Mouse (Mus musculus): ENCODE measurements at regions not wholly inside any gene's neighbourhood (a gene's known extent, or its start where the extent isn't known, plus 50 kb on each side); places are given as distances from the start of the nearest gene placed in this dataset.

DNA sequence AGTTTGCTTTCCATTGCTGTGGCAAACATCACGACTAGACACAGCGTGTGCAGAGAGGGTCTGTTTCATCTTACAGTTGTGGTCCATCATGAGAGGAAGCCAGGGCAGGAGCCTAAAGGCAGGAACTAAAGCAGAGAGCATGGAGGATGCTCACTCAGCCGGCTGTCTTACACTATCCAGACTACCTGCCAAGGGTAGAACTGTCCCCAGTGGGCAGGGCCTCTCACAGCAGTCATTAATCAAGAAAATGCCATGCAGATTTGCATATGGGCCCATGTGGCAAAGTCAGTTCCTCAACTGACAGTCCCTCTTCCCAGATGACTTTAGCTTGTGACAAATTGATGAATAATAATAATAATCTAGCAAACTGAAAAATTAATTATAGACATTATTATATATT, 192.6 kb downstream of the Sp3 start:
- Histone ChIP-seq H3K9ac (replicated peaks) (no peak overlapping the region), H3K27me3 (no peaks in the 10 kb centered on the region), H3K27ac (no peak overlapping the region), H3K4me2 (no peak overlapping the region), H3K36me3 (no peaks in the 10 kb centered on the region), H3K4me3 (replicated peaks) (no peak overlapping the region), H3K4me1 (replicated peaks) (peaks cover 18% of the 10 kb centered on the region), H3K9me3 (no peaks in the 10 kb centered on the region)
- no peak for ATAC-seq (ENCODE audit: insufficient number of reproducible peaks, insufficient read depth, low FRiP score, low TSS enrichment, low read depth)
- 71% methylated on average over 3 of the region's 3 CpGs for WGBS

DNA sequence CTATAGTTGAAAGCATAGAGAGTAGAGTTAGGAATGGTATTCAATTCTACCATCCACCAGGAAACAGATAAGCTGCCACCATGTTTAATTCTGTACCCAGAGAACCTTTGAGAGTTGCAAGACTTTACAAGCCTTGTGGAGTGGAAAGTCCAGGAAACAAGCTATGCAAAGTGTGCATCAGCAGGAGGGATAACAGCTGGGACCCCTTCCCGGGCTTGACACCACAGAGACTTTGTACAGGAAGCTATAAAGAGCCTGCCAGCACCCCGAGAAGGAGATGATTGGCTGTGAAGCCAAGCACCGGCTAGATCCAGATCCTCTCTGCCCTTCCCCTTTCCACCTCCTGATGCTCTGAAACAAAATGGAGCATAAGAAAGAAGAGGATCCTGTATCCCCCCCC, 188.8 kb downstream of the Sp3 start:
- no peak overlapping the region for H3K4me3 ChIP-seq (replicated peaks)
- no peak overlapping the region for H3K4me2 ChIP-seq
- ATAC-seq (ENCODE audit: insufficient number of reproducible peaks, insufficient read depth, low FRiP score, low TSS enrichment, low read depth), result no peak
- no peaks in the 10 kb centered on the region for H3K9me3 ChIP-seq
- no peak overlapping the region for H3K27ac ChIP-seq
- WGBS, result 39% methylated on average over 3 of the region's 3 CpGs
- no peaks in the 10 kb centered on the region for H3K27me3 ChIP-seq
- H3K4me1 ChIP-seq (replicated peaks), result peaks cover 27% of the 10 kb centered on the region
- no peak overlapping the region for H3K9ac ChIP-seq (replicated peaks)
- H3K36me3 ChIP-seq, result no peaks in the 10 kb centered on the region

DNA sequence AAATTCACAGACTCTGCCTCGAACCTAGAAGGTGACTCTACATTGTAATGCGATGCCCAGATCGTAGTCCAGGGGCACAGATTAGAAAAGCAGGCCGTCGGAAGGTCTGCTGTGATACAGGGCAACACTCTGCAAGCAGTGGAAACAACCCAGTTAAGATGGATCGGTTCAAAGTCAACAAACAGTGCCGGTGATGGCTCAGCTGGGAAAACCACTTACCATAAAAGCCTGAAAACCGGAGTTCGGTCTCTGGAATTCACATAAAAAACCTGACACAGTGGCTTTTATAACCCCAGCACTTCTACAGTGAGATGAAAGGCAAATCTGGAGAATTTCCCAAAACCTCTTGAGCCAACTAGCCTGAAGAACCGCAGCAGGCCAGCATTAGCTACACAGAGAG, 186.8 kb downstream of the Sp3 start:
- peaks cover 27% of the 10 kb centered on the region for H3K4me1 ChIP-seq (replicated peaks)
- H3K9ac ChIP-seq (replicated peaks), result no peak overlapping the region
- WGBS, result 19% methylated on average over 10 of the region's 10 CpGs
- 0 out of 2 replicates have a peak overlapping the region, but pooled peaks have one; percentile 5 for H3K4me2 ChIP-seq
- peak overlapping the region; percentile 57 for H3K27ac ChIP-seq
- H3K9me3 ChIP-seq, result no peaks in the 10 kb centered on the region
- no peaks in the 10 kb centered on the region for H3K36me3 ChIP-seq
- H3K27me3 ChIP-seq, result no peaks in the 10 kb centered on the region
- no peak overlapping the region for H3K4me3 ChIP-seq (replicated peaks)
- peak; percentile 78; the same call in 1 of the 2 replicates for ATAC-seq (ENCODE audit: insufficient number of reproducible peaks, insufficient read depth, low FRiP score, low TSS enrichment, low read depth)

GRCm38 (mm10) chr2:72794501-72794900, 185.7 kb downstream of the Sp3 start:
- H3K27me3 ChIP-seq, result no peaks in the 10 kb centered on the region
- peaks cover 27% of the 10 kb centered on the region for H3K4me1 ChIP-seq (replicated peaks)
- no peak overlapping the region for H3K4me3 ChIP-seq (replicated peaks)
- no peak overlapping the region for H3K4me2 ChIP-seq
- no peak overlapping the region for H3K9ac ChIP-seq (replicated peaks)
- H3K9me3 ChIP-seq, result no peaks in the 10 kb centered on the region
- H3K36me3 ChIP-seq, result no peaks in the 10 kb centered on the region
- no peak overlapping the region for H3K27ac ChIP-seq
- 68% methylated on average over 4 of the region's 4 CpGs for WGBS
- no peak for ATAC-seq (ENCODE audit: insufficient number of reproducible peaks, insufficient read depth, low FRiP score, low TSS enrichment, low read depth)

DNA sequence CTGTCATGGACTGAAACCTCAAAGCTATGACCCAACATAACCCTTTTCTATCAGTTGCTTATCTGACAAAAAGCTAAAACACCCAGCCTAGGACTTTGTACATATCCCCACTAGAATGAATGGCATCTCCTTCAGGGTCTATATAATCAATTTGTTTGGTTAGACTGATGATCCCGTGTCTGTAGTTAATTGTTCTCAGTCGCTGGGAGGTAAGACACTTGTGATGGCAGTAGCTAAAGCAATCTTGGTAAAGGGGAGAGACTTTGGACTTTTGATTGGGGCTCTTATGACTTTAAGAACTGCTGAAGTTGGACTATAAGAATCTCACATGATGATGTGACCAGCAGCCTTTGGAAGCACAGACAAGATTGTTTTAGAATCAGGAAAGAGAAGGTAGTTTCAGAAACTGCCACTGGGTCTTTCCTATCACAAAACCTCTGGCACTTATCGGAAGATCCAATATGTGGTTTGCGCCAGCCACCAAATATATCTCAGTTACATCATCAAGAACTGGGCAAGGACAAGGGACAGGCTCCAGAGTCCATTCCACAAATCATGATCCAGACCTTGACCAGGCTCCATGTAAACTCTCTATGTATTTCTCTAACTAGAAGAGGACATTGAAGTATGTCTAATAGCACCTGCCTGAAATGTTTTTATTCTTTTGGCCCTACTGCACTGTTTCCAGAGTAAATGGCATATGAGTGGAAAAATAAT, 183.1 kb downstream of the Sp3 start:
- H3K4me1 ChIP-seq (replicated peaks), result peaks cover 22% of the 10 kb centered on the region
- H3K27me3 ChIP-seq, result no peaks in the 10 kb centered on the region
- H3K27ac ChIP-seq, result no peak overlapping the region
- H3K9me3 ChIP-seq, result peaks cover 3% of the 10 kb centered on the region; the same call in 1 of the 2 replicates
- no peak for ATAC-seq (ENCODE audit: insufficient number of reproducible peaks, insufficient read depth, low FRiP score, low TSS enrichment, low read depth)
- WGBS, result 85% methylated on average over 4 of the region's 4 CpGs
- no peak overlapping the region for H3K4me2 ChIP-seq
- H3K36me3 ChIP-seq, result no peaks in the 10 kb centered on the region
- no peak overlapping the region for H3K4me3 ChIP-seq (replicated peaks)
- H3K9ac ChIP-seq (replicated peaks), result no peak overlapping the region

DNA sequence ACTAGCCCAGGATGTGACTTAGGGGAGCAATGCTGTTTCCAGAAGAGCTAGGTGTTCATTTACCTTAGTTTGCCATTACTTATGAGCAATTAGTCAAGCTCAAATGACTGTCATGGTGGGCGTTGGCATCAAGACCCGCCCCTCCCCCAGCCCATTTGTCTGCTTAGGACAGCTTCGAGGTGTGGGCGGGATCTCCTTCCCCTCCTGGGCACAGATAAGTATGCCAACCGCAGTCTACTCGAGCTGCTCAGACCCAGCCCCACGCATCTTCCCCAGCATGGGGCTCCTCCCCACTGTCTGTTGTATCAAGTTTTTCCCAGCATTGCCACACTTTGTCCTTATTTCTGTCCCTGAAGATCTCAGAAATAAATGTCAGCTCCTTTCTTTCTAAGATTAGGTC, 179.6 kb downstream of the Sp3 start:
- Histone ChIP-seq H3K27ac (no peak overlapping the region), H3K4me3 (replicated peaks) (no peak overlapping the region), H3K4me1 (replicated peaks) (no peaks in the 10 kb centered on the region), H3K9me3 (peaks cover 6% of the 10 kb centered on the region; the same call in 1 of the 2 replicates), H3K4me2 (no peak overlapping the region), H3K9ac (replicated peaks) (no peak overlapping the region), H3K27me3 (no peaks in the 10 kb centered on the region), H3K36me3 (no peaks in the 10 kb centered on the region)
- 71% methylated on average over 7 of the region's 7 CpGs for WGBS
- no peak for ATAC-seq (ENCODE audit: insufficient number of reproducible peaks, insufficient read depth, low FRiP score, low TSS enrichment, low read depth)

DNA sequence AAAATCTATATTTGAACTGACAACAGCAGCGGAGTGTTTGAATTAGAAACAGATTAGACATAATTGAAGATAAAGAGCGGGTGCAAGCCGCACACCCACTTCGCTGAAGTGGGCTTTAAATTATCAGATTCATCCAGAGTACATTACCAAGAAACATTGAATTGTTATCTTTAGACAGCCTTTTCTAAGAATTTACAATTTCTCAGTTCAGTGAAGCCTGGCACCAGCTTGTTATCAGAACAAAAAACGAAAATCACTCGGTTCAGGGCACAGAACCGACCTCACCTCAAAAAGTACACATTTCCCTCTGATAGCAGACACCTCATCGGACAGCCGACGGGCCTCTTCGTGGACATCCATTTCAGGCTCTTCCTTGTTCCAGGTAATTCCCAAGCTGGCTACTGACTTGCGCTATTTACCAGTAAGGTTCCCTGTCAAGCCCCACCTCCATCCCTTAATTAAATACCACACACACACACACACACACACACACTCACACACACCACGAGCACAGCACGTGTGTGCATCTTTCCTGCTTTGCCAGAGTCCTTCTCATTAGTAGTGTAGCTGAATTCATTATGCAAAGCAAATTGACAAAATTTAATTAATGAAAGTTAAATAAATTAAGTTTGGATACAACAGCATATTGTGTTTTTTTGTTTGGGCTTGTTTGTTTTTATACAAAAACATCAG, 166.8 kb downstream of the Sp3 start:
- 63% methylated on average over 14 of the region's 14 CpGs for WGBS

GRCm38 (mm10) chr2:72825251-72825650, 155.0 kb downstream of the Sp3 start:
- Histone ChIP-seq H3K36me3 (no peaks in the 10 kb centered on the region), H3K4me3 (replicated peaks) (no peak overlapping the region), H3K4me2 (no peak overlapping the region), H3K9ac (replicated peaks) (no peak overlapping the region), H3K27ac (no peak overlapping the region), H3K9me3 (no peaks in the 10 kb centered on the region), H3K27me3 (no peaks in the 10 kb centered on the region), H3K4me1 (replicated peaks) (no peaks in the 10 kb centered on the region)
- ATAC-seq (ENCODE audit: insufficient number of reproducible peaks, insufficient read depth, low FRiP score, low TSS enrichment, low read depth), result no peak
- WGBS, result 86% methylated on average over 4 of the region's 4 CpGs

More for the DNA sequence above, 166.8 kb downstream of the Sp3 start:
- Histone ChIP-seq H3K27me3 (peaks cover 10% of the 10 kb centered on the region), H3K4me1 (replicated peaks) (peaks cover 11% of the 10 kb centered on the region), H3K27ac (no peak overlapping the region), H3K4me2 (no peak overlapping the region), H3K9me3 (peaks cover 10% of the 10 kb centered on the region; the same call in 1 of the 2 replicates), H3K9ac (replicated peaks) (no peak overlapping the region), H3K36me3 (no peaks in the 10 kb centered on the region), H3K4me3 (replicated peaks) (no peak overlapping the region)
- no peak for ATAC-seq (ENCODE audit: insufficient number of reproducible peaks, insufficient read depth, low FRiP score, low TSS enrichment, low read depth)

- no peaks in the 10 kb centered on the region for H3K9me3 ChIP-seq
- H3K9ac ChIP-seq (replicated peaks), result no peak overlapping the region
- no peak for ATAC-seq (ENCODE audit: insufficient number of reproducible peaks, insufficient read depth, low FRiP score, low TSS enrichment, low read depth)
- no peaks in the 10 kb centered on the region for H3K27me3 ChIP-seq
- WGBS, result 23% methylated on average over 1 of the region's 1 CpGs
- H3K4me1 ChIP-seq (replicated peaks), result no peaks in the 10 kb centered on the region; the same call in 1 of the 2 replicates
- no peak overlapping the region for H3K4me2 ChIP-seq
- H3K4me3 ChIP-seq (replicated peaks), result no peak overlapping the region
- H3K27ac ChIP-seq, result no peak overlapping the region
- no peaks in the 10 kb centered on the region for H3K36me3 ChIP-seq
These were observed 151.1 kb downstream of the Sp3 start for GRCm38 (mm10) chr2:72829139-72829538.

- H3K36me3 ChIP-seq, result no peaks in the 10 kb centered on the region
- H3K4me1 ChIP-seq (replicated peaks), result peaks cover 7% of the 10 kb centered on the region
- no peaks in the 10 kb centered on the region for H3K9me3 ChIP-seq
- no peak overlapping the region for H3K4me2 ChIP-seq
- ATAC-seq (ENCODE audit: insufficient number of reproducible peaks, insufficient read depth, low FRiP score, low TSS enrichment, low read depth), result no peak
- WGBS, result 84% methylated on average over 10 of the region's 10 CpGs
- no peak overlapping the region for H3K9ac ChIP-seq (replicated peaks)
- no peaks in the 10 kb centered on the region for H3K27me3 ChIP-seq
- H3K4me3 ChIP-seq (replicated peaks), result no peak overlapping the region
- H3K27ac ChIP-seq, result no peak overlapping the region
These were observed 147.5 kb downstream of the Sp3 start for GRCm38 (mm10) chr2:72832770-72833169.

DNA sequence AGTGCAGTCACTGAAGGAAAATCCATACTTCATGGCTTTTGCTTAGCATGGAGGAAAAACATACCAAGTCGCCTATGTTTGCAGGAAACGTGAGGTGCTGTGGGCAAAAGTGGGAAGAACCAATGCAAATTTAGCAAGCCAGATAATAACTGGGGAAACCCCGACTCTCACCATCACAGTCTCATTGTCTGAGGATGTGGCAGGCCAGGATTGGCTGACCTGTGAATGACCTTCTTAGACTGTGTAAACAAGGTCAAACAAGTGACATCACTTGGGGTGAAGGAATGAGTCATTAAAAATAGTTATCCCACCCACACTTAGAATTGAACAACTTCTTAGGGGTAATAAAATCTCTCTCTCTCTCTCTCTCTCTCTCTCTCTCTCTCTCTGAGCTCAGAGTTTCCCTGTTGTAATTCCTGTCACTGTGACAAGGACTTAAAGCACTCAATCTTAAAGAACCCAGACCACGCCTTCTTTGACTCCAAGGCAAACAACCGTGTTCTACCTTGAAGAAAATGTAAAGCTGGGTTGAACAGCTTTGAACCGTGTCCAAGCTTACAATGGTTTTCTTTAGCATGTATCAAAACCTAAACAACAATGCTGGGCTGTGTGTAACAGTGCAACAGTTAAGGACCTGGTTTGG, 142.0 kb downstream of the Sp3 start:
- no peaks in the 10 kb centered on the region for H3K27me3 ChIP-seq
- WGBS, result 62% methylated on average over 6 of the region's 6 CpGs
- no peaks in the 10 kb centered on the region for H3K36me3 ChIP-seq
- H3K4me3 ChIP-seq (replicated peaks), result no peak overlapping the region
- H3K9me3 ChIP-seq, result 0 out of 2 replicates have a peak, but pooled peaks cover 9% of the 10 kb centered on the region
- no peak overlapping the region for H3K4me2 ChIP-seq
- H3K9ac ChIP-seq (replicated peaks), result no peak overlapping the region
- H3K27ac ChIP-seq, result 0 out of 2 replicates have a peak overlapping the region, but pooled peaks have one; percentile 5
- no peak for ATAC-seq (ENCODE audit: insufficient number of reproducible peaks, insufficient read depth, low FRiP score, low TSS enrichment, low read depth)
- H3K4me1 ChIP-seq (replicated peaks), result peaks cover 15% of the 10 kb centered on the region
